Mouse (Mus musculus) embryonic facial prominence, embryonic 15.5 days (tissue): Measurements from ENCODE around the gene Lpp. TPM values are rescaled to one million over a fixed set of nuclear protein-coding genes. Genes with fewer than 3 reads are reported as not detected.

Experiments
- ATAC-seq: fragments of 200-750 bp; cut with Nextera tagmentation; 2 replicates; pipeline ENCODE4 v1.8.0; 2017; ENCODE audit warnings: low read depth, moderate TSS enrichment; ENCODE audit not compliant: insufficient number of reproducible peaks, low FRiP score, low TSS enrichment
- H3K27ac ChIP-seq: fragments of 300-500 bp; sonication (generic); replicated peaks from 2 replicates; pipeline ENCODE4 v1.5.1; 2015; ENCODE audit warnings: mild to moderate bottlenecking, inconsistent platforms
- H3K27me3 ChIP-seq: fragments of 300-500 bp; sonication (generic); 2 replicates; pipeline ENCODE4 v1.6.1; 2015; ENCODE audit warnings: inconsistent platforms
- H3K36me3 ChIP-seq: fragments of 300-500 bp; sonication (generic); 2 replicates; pipeline ENCODE4 v1.6.1; 2015; ENCODE audit warnings: mild to moderate bottlenecking, inconsistent platforms
- H3K4me1 ChIP-seq: fragments of 300-500 bp; sonication (generic); 2 replicates; pipeline ENCODE4 v1.6.1; 2015; ENCODE audit warnings: inconsistent platforms
- H3K4me2 ChIP-seq: fragments of 300-500 bp; sonication (generic); replicated peaks from 2 replicates; pipeline ENCODE4 v1.6.1; 2015; ENCODE audit warnings: mild to moderate bottlenecking, inconsistent platforms
- H3K4me3 ChIP-seq: fragments of 300-500 bp; sonication (generic); replicated peaks from 2 replicates; pipeline ENCODE4 v1.5.1; 2015; ENCODE audit warnings: mild to moderate bottlenecking, inconsistent platforms
- H3K9ac ChIP-seq: fragments of 300-500 bp; sonication (generic); 2 replicates; pipeline ENCODE4 v1.6.1; 2015; ENCODE audit warnings: inconsistent platforms
- H3K9me3 ChIP-seq: fragments of 300-500 bp; sonication (generic); replicated peaks from 2 replicates; pipeline ENCODE4 v1.6.1; 2016; ENCODE audit warnings: inconsistent platforms
- WGBS: fragments of 180-500 bp; shearing (Covaris S2); methylation state at CpG from one replicate; pipeline ENCODE4 v1.1.7; 2015; 5-methylcytosine and 5-hydroxymethylcytosine counted together
- polyA plus RNA-seq: library from polyadenylated mRNA; unstranded; fragments of >200 nt; fragmentation: Nextera tagmentation; extraction: Ambion mirVana; gene quantifications from 2 replicates; pipeline ENCODE4 v1.2.1, GENCODE M21; 2015

The Lpp gene
- polyA plus RNA-seq, 1 experiment from 2014 or later: 52.8 TPM

DNA sequence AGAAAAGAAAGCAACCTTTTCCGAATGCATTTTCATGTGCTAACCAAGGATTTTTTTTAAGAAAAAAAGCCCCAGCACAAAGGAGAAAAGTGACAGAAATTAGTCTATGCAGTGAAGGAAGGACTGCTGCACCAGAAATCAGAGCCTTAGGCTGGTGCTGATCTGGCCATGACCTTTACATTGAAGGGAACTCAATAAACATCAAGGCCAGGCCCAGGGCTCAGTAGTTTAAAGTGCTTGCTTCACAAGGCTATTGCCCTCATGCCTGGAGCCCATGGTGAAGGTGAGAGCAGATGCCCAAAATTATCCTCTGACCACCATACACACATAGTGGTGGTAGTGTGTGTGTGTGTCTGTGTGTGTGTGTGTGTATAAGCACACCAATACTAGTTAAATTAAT is 519.1 kb downstream of the Lpp start:
- H3K4me3 ChIP-seq: no peak overlapping the region
- no peak overlapping the region for H3K27ac ChIP-seq
- no peak overlapping the region for H3K9ac ChIP-seq
- no peak overlapping the region for H3K4me2 ChIP-seq
- peaks cover 22% of the 10 kb centered on the region; the same call in 1 of the 2 replicates for H3K4me1 ChIP-seq
- H3K9me3 ChIP-seq: no peaks in the 10 kb centered on the region
- H3K36me3 ChIP-seq: no peaks in the 10 kb centered on the region
- H3K27me3 ChIP-seq: no peaks in the 10 kb centered on the region
- no peak for ATAC-seq
- 75% methylated on average over 1 of the region's 1 CpGs for WGBS

DNA sequence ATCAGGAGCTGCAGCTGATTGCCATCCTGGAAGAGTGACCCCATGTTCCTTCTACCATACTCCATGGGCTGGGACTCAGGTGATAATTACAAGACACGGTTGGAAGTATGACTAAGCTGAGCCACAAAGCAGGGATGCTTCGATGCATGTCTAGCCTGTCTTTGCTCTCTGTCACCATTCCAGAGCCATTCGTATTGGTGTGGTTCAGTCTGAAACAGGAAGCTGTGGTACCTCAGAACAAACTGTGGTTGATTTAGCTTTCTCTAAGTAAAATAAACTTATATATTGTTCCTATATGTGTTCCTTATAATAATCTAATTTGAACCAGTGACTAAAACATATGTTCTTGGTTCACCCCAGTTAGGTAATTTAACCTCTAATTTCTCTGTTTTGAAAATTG is 519.7 kb downstream of the Lpp start:
- ATAC-seq: no peak
- peaks cover 22% of the 10 kb centered on the region; the same call in 1 of the 2 replicates for H3K4me1 ChIP-seq

DNA sequence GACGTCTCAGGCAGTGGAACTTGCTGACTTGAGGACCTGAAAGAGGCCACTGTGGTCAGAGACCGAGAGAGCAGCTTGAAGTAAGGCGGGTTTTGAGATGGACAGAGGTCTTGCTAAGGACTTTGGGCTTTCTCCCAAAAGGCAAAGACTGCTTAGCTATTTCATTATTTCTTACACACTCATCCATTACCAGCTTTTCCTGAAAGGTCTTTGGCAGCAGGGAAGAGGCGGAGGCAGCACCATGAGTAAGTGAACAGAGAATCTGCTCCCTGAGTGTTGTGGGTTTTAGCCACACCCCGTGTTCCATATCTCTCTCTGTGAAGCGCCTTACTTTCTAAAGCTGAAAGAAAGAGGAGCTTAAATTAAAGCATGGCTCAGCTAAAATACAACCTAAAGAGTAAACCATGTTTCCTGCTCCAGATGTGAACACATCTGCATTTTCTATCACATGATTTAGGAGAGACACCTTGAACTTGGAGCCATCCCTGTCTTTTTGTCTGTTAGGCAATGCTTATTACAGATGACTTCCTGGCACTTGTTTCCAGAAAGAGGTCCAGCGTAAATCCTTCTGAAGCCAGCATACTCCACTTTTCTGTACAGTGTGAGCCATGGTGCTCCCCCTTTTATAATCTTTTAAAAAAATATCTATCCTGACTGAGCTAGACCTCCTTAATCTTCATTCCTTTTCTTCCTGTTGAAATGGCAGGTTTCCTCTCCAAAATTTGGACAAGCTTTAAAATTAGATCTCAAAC is 520.5 kb downstream of the Lpp start:
- no peaks in the 10 kb centered on the region for H3K36me3 ChIP-seq
- ATAC-seq: no peak
- 0 out of 2 replicates have a peak overlapping the region, but pooled peaks have one; percentile 35 for H3K27ac ChIP-seq
- no peak overlapping the region for H3K4me2 ChIP-seq
- no peaks in the 10 kb centered on the region for H3K27me3 ChIP-seq
- H3K4me1 ChIP-seq: peaks cover 22% of the 10 kb centered on the region; the same call in 1 of the 2 replicates
- 56% methylated on average over 7 of the region's 7 CpGs for WGBS
- no peak overlapping the region for H3K9ac ChIP-seq
- no peaks in the 10 kb centered on the region for H3K9me3 ChIP-seq
- H3K4me3 ChIP-seq: no peak overlapping the region

More for the DNA sequence above, 519.7 kb downstream of the Lpp start:
- H3K9me3 ChIP-seq: no peaks in the 10 kb centered on the region
- H3K36me3 ChIP-seq: no peaks in the 10 kb centered on the region
- H3K4me2 ChIP-seq: no peak overlapping the region
- no peak overlapping the region for H3K27ac ChIP-seq
- no peaks in the 10 kb centered on the region for H3K27me3 ChIP-seq
- WGBS: 59% methylated on average over 3 of the region's 3 CpGs
- H3K4me3 ChIP-seq: no peak overlapping the region
- H3K9ac ChIP-seq: no peak overlapping the region

DNA sequence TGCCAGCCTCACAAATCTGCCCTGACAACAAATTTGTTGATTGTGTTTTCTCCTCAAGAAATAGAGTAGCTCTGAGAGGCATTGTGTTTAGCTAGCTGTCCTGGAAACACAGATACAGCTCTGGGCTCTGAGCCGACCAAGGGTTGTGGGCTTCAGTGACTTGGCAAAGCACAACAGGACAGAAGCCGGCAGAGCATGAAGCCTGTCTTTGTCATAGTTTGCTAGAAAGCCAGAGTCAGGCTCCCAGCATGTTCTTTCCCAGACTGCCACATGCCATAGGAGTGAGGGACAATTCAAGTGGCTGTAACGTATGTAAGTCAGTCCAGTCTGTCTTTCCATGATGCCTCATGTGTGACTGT is 521.1 kb downstream of the Lpp start:
- Histone ChIP-seq H3K4me1 (peaks cover 22% of the 10 kb centered on the region; the same call in 1 of the 2 replicates), H3K27ac (0 out of 2 replicates have a peak overlapping the region, but pooled peaks have one; percentile 17), H3K9ac (no peak overlapping the region), H3K9me3 (no peaks in the 10 kb centered on the region), H3K27me3 (no peaks in the 10 kb centered on the region), H3K4me3 (no peak overlapping the region), H3K4me2 (no peak overlapping the region), H3K36me3 (no peaks in the 10 kb centered on the region)
- 52% methylated on average over 3 of the region's 3 CpGs for WGBS
- ATAC-seq: no peak

DNA sequence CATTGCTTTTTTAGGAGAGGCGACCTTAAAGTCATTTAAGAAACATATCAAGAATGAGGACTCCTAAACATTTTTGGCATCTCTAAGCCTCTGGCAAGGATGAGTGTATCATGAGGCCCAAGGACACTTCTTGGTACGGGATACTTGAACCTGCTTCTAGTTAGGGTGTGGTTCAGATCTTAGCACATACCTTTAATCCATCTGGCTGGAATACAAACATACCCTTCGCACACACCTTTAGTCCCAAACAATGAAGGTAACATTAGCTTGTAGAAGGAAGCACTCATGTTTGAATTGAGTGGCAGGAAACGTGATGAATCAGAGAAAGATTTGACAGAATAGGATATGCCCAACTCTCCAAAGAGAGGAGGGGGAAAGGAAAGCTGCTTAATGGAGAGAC is 522.2 kb downstream of the Lpp start:
- peaks cover 16% of the 10 kb centered on the region; the same call in 1 of the 2 replicates for H3K4me1 ChIP-seq
- no peak overlapping the region for H3K4me3 ChIP-seq
- H3K27me3 ChIP-seq: no peaks in the 10 kb centered on the region
- H3K9me3 ChIP-seq: no peaks in the 10 kb centered on the region
- ATAC-seq: no peak
- H3K27ac ChIP-seq: no peak overlapping the region
- no peaks in the 10 kb centered on the region for H3K36me3 ChIP-seq
- H3K9ac ChIP-seq: no peak overlapping the region
- WGBS: 81% methylated on average over 4 of the region's 4 CpGs
- H3K4me2 ChIP-seq: no peak overlapping the region

DNA sequence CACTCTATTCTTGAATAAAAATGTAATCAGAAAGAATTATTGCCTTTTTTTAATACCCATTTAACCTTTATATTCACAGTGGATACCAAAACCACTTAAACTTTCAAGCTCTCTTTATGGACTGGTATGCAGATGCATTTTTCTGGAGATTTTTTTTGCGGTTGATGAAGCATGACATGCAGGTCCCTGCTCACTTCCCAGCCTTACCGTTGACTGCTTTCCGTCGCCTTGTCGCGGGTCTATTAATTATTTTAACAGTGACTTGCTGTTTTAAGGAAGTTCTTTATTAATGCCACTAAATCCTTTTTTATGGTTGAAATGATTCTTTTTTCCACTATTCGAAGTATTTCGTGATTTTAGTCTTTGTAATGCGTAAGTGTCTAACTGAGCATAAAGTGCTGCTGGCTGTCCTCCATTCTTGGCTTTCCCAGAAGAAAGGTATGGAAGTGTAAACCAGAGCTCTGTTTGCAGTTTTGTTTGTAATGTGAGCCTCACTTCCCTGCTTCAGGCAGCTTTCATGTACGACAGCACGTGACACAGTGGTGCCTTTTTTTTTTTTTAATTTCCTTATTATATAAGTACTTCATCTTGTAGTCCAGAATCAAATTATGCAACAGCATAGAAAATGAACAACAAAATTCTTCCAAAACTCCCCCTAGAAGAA is 526.2 kb downstream of the Lpp start:
- Histone ChIP-seq H3K4me2 (0 out of 2 replicates have a peak overlapping the region, but pooled peaks have one; percentile 10), H3K36me3 (no peaks in the 10 kb centered on the region), H3K9ac (no peak overlapping the region), H3K27ac (no peak overlapping the region), H3K4me3 (no peak overlapping the region), H3K4me1 (no peaks in the 10 kb centered on the region), H3K9me3 (no peaks in the 10 kb centered on the region), H3K27me3 (no peaks in the 10 kb centered on the region)
- WGBS: 30% methylated on average over 11 of the region's 11 CpGs
- no peak for ATAC-seq

DNA sequence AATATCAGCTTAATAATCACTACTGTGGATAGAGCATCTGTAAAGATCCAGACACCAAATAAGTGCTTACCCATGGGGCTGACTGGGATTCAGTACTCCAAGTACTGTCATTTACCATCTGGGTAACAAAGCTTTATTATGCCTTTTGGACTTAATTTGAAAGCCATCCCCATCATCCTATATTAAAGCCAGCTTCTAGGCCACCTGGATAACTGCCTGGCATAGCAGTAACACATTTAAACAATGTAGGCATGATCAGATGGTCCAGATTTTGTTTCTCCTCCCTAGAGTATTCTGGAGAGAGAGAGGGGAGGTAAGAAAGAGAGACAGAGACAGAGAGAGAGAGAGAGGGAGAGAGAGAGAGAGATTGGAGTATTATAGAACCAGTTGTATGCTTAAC is 536.8 kb downstream of the Lpp start:
- Histone ChIP-seq H3K4me3 (no peak overlapping the region), H3K9me3 (no peaks in the 10 kb centered on the region), H3K4me2 (no peak overlapping the region), H3K9ac (no peak overlapping the region), H3K36me3 (no peaks in the 10 kb centered on the region), H3K27me3 (no peaks in the 10 kb centered on the region), H3K27ac (no peak overlapping the region), H3K4me1 (0 out of 2 replicates have a peak, but pooled peaks cover 3% of the 10 kb centered on the region)
- no peak for ATAC-seq

DNA sequence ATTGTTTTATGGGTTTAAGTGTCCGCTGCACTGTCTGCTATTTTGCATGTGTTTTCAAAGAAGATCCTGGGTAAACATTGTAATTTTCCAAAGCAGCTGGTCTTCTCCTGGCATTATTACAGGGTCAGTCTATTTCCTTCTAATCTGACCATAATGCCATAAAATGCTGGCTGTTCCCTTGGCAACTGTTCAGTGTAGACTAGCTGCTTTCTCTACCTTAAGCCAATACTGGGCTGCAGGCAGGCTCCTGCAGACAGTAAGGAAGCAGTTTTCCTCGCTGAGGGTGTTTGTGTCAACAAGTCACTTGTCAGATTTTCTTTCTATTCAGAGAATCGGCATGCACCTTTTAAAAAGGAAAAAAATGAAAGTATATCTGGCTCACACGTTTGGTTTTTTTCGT is 537.3 kb downstream of the Lpp start:
- Histone ChIP-seq H3K27ac (no peak overlapping the region), H3K9me3 (no peaks in the 10 kb centered on the region), H3K9ac (no peak overlapping the region), H3K4me1 (0 out of 2 replicates have a peak, but pooled peaks cover 3% of the 10 kb centered on the region), H3K4me2 (no peak overlapping the region), H3K27me3 (no peaks in the 10 kb centered on the region), H3K36me3 (no peaks in the 10 kb centered on the region), H3K4me3 (no peak overlapping the region)
- 57% methylated on average over 5 of the region's 5 CpGs for WGBS
- no peak for ATAC-seq

DNA sequence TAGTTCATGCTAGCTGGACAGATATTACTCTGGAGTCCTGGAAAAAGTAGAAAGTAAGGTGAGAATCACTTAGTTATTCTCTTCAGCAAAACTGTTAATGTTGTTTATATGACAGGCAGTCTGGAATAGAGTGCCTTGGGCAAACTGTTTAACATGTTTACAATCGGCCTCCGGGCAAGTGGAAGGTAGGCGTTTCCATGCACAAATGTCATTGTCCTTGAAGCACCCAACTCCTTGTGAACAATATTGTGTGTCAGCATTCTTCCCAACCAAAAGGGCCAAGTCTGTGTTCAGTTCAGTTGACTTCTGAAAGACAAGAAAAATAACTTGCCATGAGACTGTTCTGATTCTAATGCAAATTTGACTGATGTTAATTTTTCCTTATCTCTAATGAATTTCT is 539.5 kb downstream of the Lpp start:
- no peak for ATAC-seq
- WGBS: 74% methylated on average over 3 of the region's 3 CpGs
- no peaks in the 10 kb centered on the region for H3K36me3 ChIP-seq
- no peak overlapping the region for H3K4me2 ChIP-seq
- H3K4me1 ChIP-seq: 0 out of 2 replicates have a peak, but pooled peaks cover 8% of the 10 kb centered on the region
- no peak overlapping the region for H3K27ac ChIP-seq
- H3K27me3 ChIP-seq: no peaks in the 10 kb centered on the region
- no peaks in the 10 kb centered on the region for H3K9me3 ChIP-seq
- H3K4me3 ChIP-seq: no peak overlapping the region
- no peak overlapping the region for H3K9ac ChIP-seq

DNA sequence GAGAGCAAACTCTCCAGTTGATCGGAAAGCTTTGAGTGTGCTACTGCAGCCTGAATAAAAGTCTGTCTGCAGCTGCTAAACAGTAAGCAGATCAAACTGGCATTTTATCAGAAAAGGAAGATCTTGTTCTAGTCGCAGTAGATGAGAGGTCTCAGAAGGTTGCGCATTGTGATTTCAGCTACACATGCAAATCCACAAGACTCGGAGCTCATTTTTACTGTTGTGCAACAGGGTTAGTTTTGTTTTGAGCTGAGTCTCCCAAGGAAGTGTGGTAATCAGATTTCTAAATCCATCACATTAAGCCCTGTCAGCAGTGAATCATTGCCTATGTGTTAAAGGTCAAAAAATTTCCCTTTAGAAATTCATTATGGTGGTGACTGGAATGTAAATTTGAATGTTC is 540.4 kb downstream of the Lpp start:
- Histone ChIP-seq H3K4me2 (no peak overlapping the region), H3K9me3 (no peaks in the 10 kb centered on the region), H3K4me1 (0 out of 2 replicates have a peak, but pooled peaks cover 12% of the 10 kb centered on the region), H3K4me3 (no peak overlapping the region), H3K27ac (peak overlapping the region; percentile 44; the same call in 1 of the 2 replicates), H3K36me3 (no peaks in the 10 kb centered on the region), H3K9ac (no peak overlapping the region), H3K27me3 (no peaks in the 10 kb centered on the region)
- ATAC-seq: no peak
- WGBS: 73% methylated on average over 4 of the region's 4 CpGs

DNA sequence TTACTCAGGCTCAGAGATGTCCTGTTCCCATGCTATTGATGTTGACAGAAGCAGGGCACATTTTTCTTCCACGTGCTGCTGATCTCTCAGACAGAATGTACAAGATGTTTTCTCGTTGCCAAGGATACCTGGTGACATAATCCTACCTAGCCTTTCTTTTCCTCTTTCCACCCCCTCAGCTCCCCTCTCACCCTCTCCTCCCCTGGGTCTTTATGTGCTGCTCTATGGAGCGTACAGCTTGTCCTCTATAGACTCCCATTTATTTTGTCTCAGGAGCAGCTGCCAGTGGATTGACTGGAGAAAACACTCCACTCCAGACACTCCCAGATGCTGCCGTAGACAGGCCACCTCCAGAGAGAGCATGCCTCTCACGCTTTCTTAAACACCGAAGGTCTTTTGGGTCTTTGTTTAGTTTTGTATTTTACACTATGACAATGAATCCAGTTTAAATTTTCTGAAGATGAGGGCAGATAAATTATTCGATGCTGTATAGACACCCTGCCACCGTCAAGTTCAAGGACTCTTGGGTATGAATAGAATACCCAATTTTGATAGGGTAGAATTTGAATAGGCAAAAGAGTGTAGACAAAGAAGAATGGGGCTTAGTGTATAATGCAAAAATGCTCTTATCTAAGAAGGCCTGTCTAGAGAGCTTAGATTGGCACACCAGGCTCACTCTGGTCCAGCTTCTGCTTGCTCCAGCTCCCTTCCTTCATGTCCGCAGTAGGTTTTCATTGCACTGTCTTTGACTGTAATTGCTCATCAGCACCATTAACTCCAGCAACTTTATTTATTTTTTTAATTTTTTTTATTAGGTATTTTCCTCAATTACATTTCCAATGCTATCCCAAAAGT is 548.2 kb downstream of the Lpp start:
- H3K4me2 ChIP-seq: no peak overlapping the region
- H3K9me3 ChIP-seq: no peaks in the 10 kb centered on the region
- peaks cover 16% of the 10 kb centered on the region; the same call in 1 of the 2 replicates for H3K4me1 ChIP-seq
- H3K4me3 ChIP-seq: no peak overlapping the region
- H3K9ac ChIP-seq: no peak overlapping the region
- 78% methylated on average over 9 of the region's 9 CpGs for WGBS
- H3K36me3 ChIP-seq: no peaks in the 10 kb centered on the region
- no peaks in the 10 kb centered on the region for H3K27me3 ChIP-seq
- no peak for ATAC-seq
- no peak overlapping the region for H3K27ac ChIP-seq
